Mouse (Mus musculus) brain, embryonic 14.5 days (tissue): ENCODE measurements around the gene Tcerg1l.

Source experiments
- CTCF ChIP-seq: fragments of 200-500 bp; IDR thresholded peaks from 2 replicates; pipeline ENCODE4 v1.5.1; 2012; ENCODE audit warnings: inconsistent platforms, mild to moderate bottlenecking, moderate library complexity, borderline replicate concordance; ENCODE audit not compliant: insufficient read depth, insufficient read length; ENCODE audit errors: extremely low read depth
- POLR2A ChIP-seq: fragments of 200-500 bp; IDR thresholded peaks from 2 replicates; pipeline ENCODE4 v1.6.1; 2012; ENCODE audit warnings: mild to moderate bottlenecking, inconsistent platforms, borderline replicate concordance; ENCODE audit not compliant: poor library complexity, insufficient read depth, insufficient read length, severe bottlenecking; ENCODE audit errors: extremely low read depth

DNA sequence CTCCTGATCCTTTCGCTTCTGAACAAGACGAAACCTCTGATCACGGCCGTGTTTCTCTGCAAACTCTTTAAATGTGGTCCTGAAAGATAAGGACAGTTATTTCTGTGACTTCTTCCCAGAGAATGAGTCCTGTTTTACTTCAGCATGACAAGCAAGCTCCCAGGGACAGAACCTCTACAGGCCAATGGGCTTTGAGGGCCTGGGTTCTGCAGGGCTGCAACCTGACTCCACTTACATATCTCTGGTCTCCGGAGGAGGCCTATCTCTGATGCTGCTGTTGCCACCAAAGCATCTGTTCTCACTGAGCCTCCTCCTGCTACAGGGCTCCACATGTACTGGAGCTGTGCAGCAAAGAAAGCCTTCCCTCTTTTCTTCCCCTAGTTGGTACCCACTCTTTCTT, 187.8 kb downstream of the Tcerg1l start:
- TF ChIP-seq POLR2A (no peak), CTCF (no peak)
